Mouse (Mus musculus) hindbrain, embryonic 10.5 days (tissue): Measurements from ENCODE around the gene Samd15. TPM values are rescaled to one million over a fixed set of nuclear protein-coding genes. Genes with fewer than 3 reads are reported as not detected.
"Not testable (repeated sequence)": the region's sequence is repeated elsewhere in the genome, so short reads cannot be mapped to it uniquely, and the experiment has no call there.

Experiments used
- DNase-seq: peaks from one replicate; pipeline ENCODE4 v3.0.0-alpha.2; 2017; ENCODE audit warnings: low spot score
- H3K27ac ChIP-seq: fragments of 300-500 bp; sonication (generic); 2 replicates; pipeline ENCODE4 v1.5.1; 2016; ENCODE audit warnings: mild to moderate bottlenecking, moderate library complexity
- H3K27me3 ChIP-seq: fragments of 300-500 bp; sonication (generic); 2 replicates; pipeline ENCODE4 v1.6.1; 2016; ENCODE audit warnings: mild to moderate bottlenecking; ENCODE audit not compliant: poor library complexity, insufficient read depth, severe bottlenecking
- H3K36me3 ChIP-seq: fragments of 300-500 bp; sonication (generic); 2 replicates; pipeline ENCODE4 v1.6.1; 2016; ENCODE audit warnings: mild to moderate bottlenecking, moderate library complexity
- H3K4me1 ChIP-seq: fragments of 300-500 bp; sonication (generic); replicated peaks from 2 replicates; pipeline ENCODE4 v1.6.1; 2016; ENCODE audit warnings: mild to moderate bottlenecking
- H3K4me3 ChIP-seq: fragments of 300-500 bp; sonication (generic); 2 replicates; pipeline ENCODE4 v1.5.1; 2016; ENCODE audit warnings: mild to moderate bottlenecking, moderate library complexity
- H3K9me3 ChIP-seq: fragments of 300-500 bp; sonication (generic); 2 replicates; pipeline ENCODE4 v1.6.1; 2016; ENCODE audit warnings: mild to moderate bottlenecking, moderate library complexity
- WGBS: fragments of 180-500 bp; shearing (Covaris S2); methylation state at CpG from one replicate; pipeline ENCODE4 v1.1.7; 2016; 5-methylcytosine and 5-hydroxymethylcytosine counted together
- polyA plus RNA-seq: library from polyadenylated mRNA; unstranded; fragments of >200 nt; fragmentation: Nextera tagmentation; extraction: Ambion mirVana; gene quantifications from 2 replicates; pipeline ENCODE4 v1.2.1, GENCODE M21; 2016

Gene Samd15
- polyA plus RNA-seq = 1.2 and 1.6 TPM in 2 replicates

GRCm38 (mm10) chr12:87199206-87199972 lies at the start of gene Samd15:
TSS of gene Samd15 (plus strand) at chr12:87199723.
- H3K27me3 ChIP-seq = peaks cover 7% of the 10 kb centered on the region; the same call in 1 of the 2 replicates
- no peaks in the 10 kb centered on the region for H3K9me3 ChIP-seq
- peak within 1 kb of the TSS; percentile 90 for H3K4me3 ChIP-seq
- H3K4me1 ChIP-seq = peaks cover 20% of the 10 kb centered on the region
- H3K27ac ChIP-seq = peak within 1 kb of the TSS; percentile 94
- DNase-seq = no peak
- no peaks in the 10 kb centered on the region for H3K36me3 ChIP-seq
- WGBS = 1% methylated on average over 38 of the region's 38 CpGs

GRCm38 (mm10) chr12:87154448-87154847 lies 45.1 kb upstream of the Samd15 start:
- 95% methylated on average over 4 of the region's 4 CpGs for WGBS

GRCm38 (mm10) chr12:87157361-87157760 lies 42.2 kb upstream of the Samd15 start:
- Histone ChIP-seq H3K4me1 (peaks cover 14% of the 10 kb centered on the region), H3K9me3 (peaks cover 7% of the 10 kb centered on the region; the same call in 1 of the 2 replicates), H3K36me3 (peaks cover 32% of the 10 kb centered on the region), H3K27me3 (no peaks in the 10 kb centered on the region), H3K4me3 (no peak overlapping the region), H3K27ac (no peak overlapping the region; the same call in 1 of the 2 replicates)
- WGBS = 55% methylated on average over 4 of the region's 4 CpGs
- no peak for DNase-seq

More at GRCm38 (mm10) chr12:87154448-87154847, 45.1 kb upstream of the Samd15 start:
- not testable (repeated sequence) for H3K27ac ChIP-seq, H3K4me3 ChIP-seq, H3K27me3 ChIP-seq, DNase-seq
- Histone ChIP-seq H3K4me1 (peaks cover 14% of the 10 kb centered on the region), H3K36me3 (peaks cover 27% of the 10 kb centered on the region), H3K9me3 (peaks cover 11% of the 10 kb centered on the region)

- WGBS = 73% methylated on average over 7 of the region's 7 CpGs
- Histone ChIP-seq H3K4me1 (peaks cover 14% of the 10 kb centered on the region), H3K27me3 (no peaks in the 10 kb centered on the region), H3K9me3 (no peaks in the 10 kb centered on the region; the same call in 1 of the 2 replicates), H3K4me3 (no peak overlapping the region), H3K27ac (no peak overlapping the region), H3K36me3 (peaks cover 25% of the 10 kb centered on the region)
- DNase-seq = no peak
Observed at GRCm38 (mm10) chr12:87158099-87158498, 41.4 kb upstream of the Samd15 start.

GRCm38 (mm10) chr12:87160310-87160709 lies 39.2 kb upstream of the Samd15 start:
- 71% methylated on average over 1 of the region's 1 CpGs for WGBS
- Histone ChIP-seq H3K4me1 (peaks cover 14% of the 10 kb centered on the region), H3K4me3 (no peak overlapping the region), H3K27ac (no peak overlapping the region), H3K9me3 (no peaks in the 10 kb centered on the region; the same call in 1 of the 2 replicates), H3K27me3 (no peaks in the 10 kb centered on the region), H3K36me3 (peaks cover 42% of the 10 kb centered on the region)
- DNase-seq = no peak

- DNase-seq = no peak
- Histone ChIP-seq H3K4me1 (peaks cover 14% of the 10 kb centered on the region), H3K9me3 (no peaks in the 10 kb centered on the region; the same call in 1 of the 2 replicates), H3K36me3 (peaks cover 37% of the 10 kb centered on the region), H3K4me3 (no peak overlapping the region), H3K27ac (no peak overlapping the region), H3K27me3 (no peaks in the 10 kb centered on the region)
- WGBS = 87% methylated on average over 5 of the region's 5 CpGs
Observed at GRCm38 (mm10) chr12:87160815-87161214, 38.7 kb upstream of the Samd15 start.

- Histone ChIP-seq H3K27me3 (no peaks in the 10 kb centered on the region), H3K4me1 (no peaks in the 10 kb centered on the region), H3K36me3 (peaks cover 59% of the 10 kb centered on the region), H3K4me3 (no peak overlapping the region), H3K9me3 (no peaks in the 10 kb centered on the region), H3K27ac (no peak overlapping the region)
- DNase-seq = no peak
- WGBS = 76% methylated on average over 4 of the region's 4 CpGs
Observed at GRCm38 (mm10) chr12:87175194-87175946, 24.2 kb upstream of the Samd15 start.

- H3K36me3 ChIP-seq = peaks cover 41% of the 10 kb centered on the region
- no peak for DNase-seq
- no peak overlapping the region for H3K27ac ChIP-seq
- no peaks in the 10 kb centered on the region for H3K9me3 ChIP-seq
- H3K27me3 ChIP-seq = no peaks in the 10 kb centered on the region
- 96% methylated on average over 4 of the region's 4 CpGs for WGBS
- no peaks in the 10 kb centered on the region for H3K4me1 ChIP-seq
- no peak overlapping the region for H3K4me3 ChIP-seq
Observed at GRCm38 (mm10) chr12:87177631-87178030, 21.9 kb upstream of the Samd15 start.

GRCm38 (mm10) chr12:87193008-87193407 lies 6.5 kb upstream of the Samd15 start:
- Histone ChIP-seq H3K4me3 (no peak overlapping the region), H3K9me3 (no peaks in the 10 kb centered on the region), H3K36me3 (peaks cover 3% of the 10 kb centered on the region; the same call in 1 of the 2 replicates), H3K27me3 (no peaks in the 10 kb centered on the region), H3K27ac (no peak overlapping the region), H3K4me1 (peaks cover 9% of the 10 kb centered on the region; the same call in 1 of the 2 replicates)
- DNase-seq = no peak
- 91% methylated on average over 3 of the region's 3 CpGs for WGBS

- H3K4me3 ChIP-seq = no peak overlapping the region
- no peaks in the 10 kb centered on the region for H3K36me3 ChIP-seq
- DNase-seq = no peak
- no peaks in the 10 kb centered on the region for H3K9me3 ChIP-seq
- 90% methylated on average over 1 of the region's 1 CpGs for WGBS
- no peak overlapping the region for H3K27ac ChIP-seq
- H3K4me1 ChIP-seq = peaks cover 25% of the 10 kb centered on the region
- H3K27me3 ChIP-seq = no peaks in the 10 kb centered on the region
Observed at GRCm38 (mm10) chr12:87195069-87195468, 4.5 kb upstream of the Samd15 start.

- Histone ChIP-seq H3K4me3 (no peak overlapping the region), H3K27me3 (no peaks in the 10 kb centered on the region), H3K36me3 (no peaks in the 10 kb centered on the region), H3K4me1 (peaks cover 25% of the 10 kb centered on the region), H3K9me3 (no peaks in the 10 kb centered on the region), H3K27ac (no peak overlapping the region)
- DNase-seq = no peak
Observed at GRCm38 (mm10) chr12:87196310-87196709, 3.2 kb upstream of the Samd15 start.

- no peak for DNase-seq
- H3K4me1 ChIP-seq = peaks cover 20% of the 10 kb centered on the region
- H3K27ac ChIP-seq = no peak overlapping the region
- H3K4me3 ChIP-seq = peak overlapping the region; percentile 90
- H3K9me3 ChIP-seq = no peaks in the 10 kb centered on the region
- H3K27me3 ChIP-seq = peaks cover 7% of the 10 kb centered on the region; the same call in 1 of the 2 replicates
- WGBS = 59% methylated on average over 6 of the region's 6 CpGs
- H3K36me3 ChIP-seq = no peaks in the 10 kb centered on the region
Observed at GRCm38 (mm10) chr12:87198792-87199191, 731 bp upstream of the Samd15 start.
